Mouse (Mus musculus): Measurements from ENCODE around the gene Myo6. TPM values are rescaled to one million over a fixed set of nuclear protein-coding genes. Genes with fewer than 3 reads are reported as not detected.

Gene Myo6
- total RNA-seq, 2 experiments from 2014 or later = 59.0 to 72.6 TPM

- no peak for DNase-seq (ENCODE audit: low spot score in 2 of 2)
Observed at GRCm38 (mm10) chr9:80180771-80181170, 15.9 kb downstream of the Myo6 start.

- no peak for DNase-seq (ENCODE audit: low spot score in 2 of 2)
Observed at GRCm38 (mm10) chr9:80181692-80182091, 16.9 kb downstream of the Myo6 start.

DNA sequence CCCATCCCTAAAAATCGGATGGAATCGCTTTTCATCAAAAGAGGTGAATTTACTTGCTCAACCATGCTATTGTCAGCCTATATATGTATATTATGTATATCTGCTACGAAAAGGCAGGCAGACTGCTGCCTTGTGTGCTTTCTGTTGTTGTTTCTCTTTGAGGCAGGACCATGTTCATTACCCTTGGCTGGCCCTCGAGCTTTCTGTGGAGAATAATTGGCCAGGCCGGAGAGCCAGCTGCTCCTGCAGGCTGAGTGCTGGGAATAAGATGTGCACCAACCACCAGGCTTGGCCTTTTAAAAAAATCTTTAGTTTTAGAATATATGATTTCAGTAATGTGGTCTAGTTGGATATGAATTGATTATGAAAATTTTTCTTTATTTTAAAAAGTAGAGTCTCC is 19.3 kb downstream of the Myo6 start:
- no peak for DNase-seq (ENCODE audit: low spot score in 2 of 2)

- no peak for DNase-seq (ENCODE audit: low spot score in 2 of 2)
Observed at GRCm38 (mm10) chr9:80185737-80186136, 20.9 kb downstream of the Myo6 start.

GRCm38 (mm10) chr9:80186693-80187092 is 21.9 kb downstream of the Myo6 start:
- DNase-seq (ENCODE audit: low spot score in 2 of 2) = no peak

DNA sequence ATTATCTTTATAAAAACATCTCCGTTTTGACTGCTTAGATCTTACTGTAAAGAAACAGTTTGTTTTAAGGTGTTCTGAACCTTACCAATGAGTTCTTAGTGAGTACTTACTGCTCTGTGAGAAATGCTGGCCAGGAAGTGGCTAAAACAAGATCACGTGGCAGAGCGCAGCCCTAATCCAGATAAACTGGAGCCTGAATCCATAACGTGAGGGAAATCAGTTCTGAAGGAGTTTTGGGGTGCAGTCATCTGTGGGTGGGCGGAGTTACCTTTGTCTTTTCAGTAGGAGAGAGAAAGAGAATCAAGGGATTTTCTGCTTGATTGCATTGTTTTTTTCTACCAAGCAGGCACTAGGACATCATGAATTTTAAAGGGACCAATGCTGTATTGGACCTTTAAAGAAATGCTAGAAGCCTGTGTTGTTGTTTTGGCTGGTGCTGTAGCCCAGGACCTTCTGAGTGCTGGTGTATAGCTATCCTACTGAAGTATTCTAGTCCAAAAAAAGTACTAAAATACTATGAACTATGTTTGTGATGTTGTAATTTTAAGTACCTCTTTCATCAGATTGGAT is 23.6 kb downstream of the Myo6 start:
- DNase-seq (ENCODE audit: low spot score in 2 of 2) = no peak

DNA sequence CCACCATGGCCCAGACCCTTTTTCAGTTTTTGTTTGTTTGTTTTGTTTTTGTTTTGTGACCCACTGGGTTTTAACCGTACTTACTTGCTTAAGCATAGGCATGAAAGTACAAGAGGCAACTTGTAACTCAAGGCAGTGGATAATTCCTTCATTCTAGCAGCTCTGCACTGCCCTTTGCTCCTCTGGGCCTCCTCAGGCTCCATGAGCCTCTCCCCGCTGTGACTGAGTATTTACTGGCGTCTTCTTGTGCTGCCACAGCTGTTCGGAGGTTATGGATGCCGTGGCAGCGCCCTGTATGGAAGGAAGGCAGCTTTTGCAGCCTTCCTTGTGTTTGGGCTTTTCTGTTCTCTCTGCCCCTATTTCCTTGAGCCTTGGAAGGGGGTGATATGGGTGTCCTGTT is 26.4 kb downstream of the Myo6 start:
- DNase-seq (ENCODE audit: low spot score in 2 of 2) = no peak

DNA sequence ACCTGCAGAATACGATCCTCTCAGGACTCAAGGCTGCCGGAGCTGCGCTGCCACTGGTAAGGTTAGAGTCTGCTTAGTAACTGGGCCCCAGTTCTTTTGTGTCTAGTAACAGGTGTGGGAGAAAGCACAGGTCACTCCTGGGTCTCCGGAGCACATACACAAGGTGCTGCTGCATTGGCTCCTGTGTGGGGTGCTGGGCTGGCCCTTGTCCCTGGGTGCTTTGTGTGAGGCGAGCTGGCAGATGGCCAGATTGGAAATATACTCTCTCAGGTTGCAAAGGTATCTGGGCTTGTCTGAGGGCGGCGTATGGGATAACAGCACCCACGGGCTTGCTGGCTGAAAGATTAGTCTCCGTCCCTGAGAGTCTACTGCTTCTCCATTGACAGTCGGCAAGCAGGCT is 27.5 kb downstream of the Myo6 start:
- no peak for DNase-seq (ENCODE audit: low spot score in 2 of 2)

GRCm38 (mm10) chr9:80194446-80194845 is 29.6 kb downstream of the Myo6 start:
- DNase-seq (ENCODE audit: low spot score in 2 of 2) = no peak

GRCm38 (mm10) chr9:80196161-80196560 is 31.3 kb downstream of the Myo6 start:
- DNase-seq (ENCODE audit: low spot score in 2 of 2) = no peak

DNA sequence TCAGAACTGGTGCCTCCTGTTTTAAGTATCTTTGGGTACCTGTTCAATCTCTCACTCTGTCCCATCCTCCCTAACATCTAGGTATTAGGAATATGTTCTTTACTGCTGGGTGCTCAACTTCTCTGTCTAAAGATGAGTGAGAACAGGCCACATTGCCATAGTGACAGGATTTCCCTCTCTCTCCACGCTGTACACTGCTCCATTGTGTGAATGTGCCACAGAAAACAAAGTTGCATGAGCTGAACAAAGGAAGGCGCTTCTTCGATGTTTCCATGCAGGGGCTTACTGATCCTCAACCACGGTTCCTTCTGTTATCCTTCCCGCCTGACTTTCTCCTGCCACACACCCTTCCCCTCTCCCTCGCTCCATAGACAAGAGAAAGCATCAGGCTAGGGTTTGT is 32.4 kb downstream of the Myo6 start:
- DNase-seq (ENCODE audit: low spot score in 2 of 2) = no peak

GRCm38 (mm10) chr9:80200855-80201254 is 36.0 kb downstream of the Myo6 start:
- DNase-seq (ENCODE audit: low spot score in 2 of 2) = no peak

- DNase-seq (ENCODE audit: low spot score in 2 of 2) = peak in 1 of 2 experiments; percentile 36
Observed at GRCm38 (mm10) chr9:80202374-80203060, 37.7 kb downstream of the Myo6 start.

DNA sequence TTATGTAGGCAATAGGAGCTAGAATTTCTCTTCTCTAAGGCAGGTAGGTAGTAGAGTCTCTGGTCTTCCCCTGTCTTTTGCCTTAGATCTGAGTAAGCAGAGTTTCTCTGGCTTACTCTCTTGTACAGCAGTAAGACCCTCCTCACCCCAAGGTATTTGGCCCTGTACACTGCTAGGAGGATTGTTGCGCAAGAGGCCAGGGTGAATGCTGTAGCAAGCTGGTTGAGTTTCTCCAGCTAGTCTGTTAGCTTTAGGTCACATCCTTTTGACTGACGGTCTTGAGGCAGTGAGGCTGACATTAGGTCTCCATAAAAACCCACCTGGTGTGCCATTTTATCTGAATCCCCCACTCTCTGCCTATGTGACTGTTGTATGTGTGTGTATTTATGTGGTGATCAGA is 43.9 kb downstream of the Myo6 start:
- no peak for DNase-seq (ENCODE audit: low spot score in 2 of 2)

DNA sequence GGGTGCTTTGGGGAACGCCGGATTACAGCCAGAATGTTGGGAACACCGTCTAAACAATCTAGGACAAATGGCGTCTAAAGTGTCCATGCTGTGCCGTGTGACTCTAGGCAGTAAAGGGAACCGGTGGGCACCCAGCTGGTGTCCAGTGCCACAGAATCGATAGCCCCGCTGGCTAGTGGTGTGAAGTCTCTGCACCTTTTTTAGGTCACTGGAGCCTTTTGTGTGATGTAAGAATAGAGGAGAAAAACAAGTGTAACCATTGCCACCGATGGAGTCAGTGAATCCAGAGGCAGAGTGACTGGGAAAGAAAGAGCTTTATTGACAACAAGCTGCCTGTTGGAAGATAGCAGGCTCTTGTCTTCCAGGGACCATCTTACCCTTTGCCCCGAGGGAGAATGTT is 44.6 kb downstream of the Myo6 start:
- no peak for DNase-seq (ENCODE audit: low spot score in 2 of 2)

DNA sequence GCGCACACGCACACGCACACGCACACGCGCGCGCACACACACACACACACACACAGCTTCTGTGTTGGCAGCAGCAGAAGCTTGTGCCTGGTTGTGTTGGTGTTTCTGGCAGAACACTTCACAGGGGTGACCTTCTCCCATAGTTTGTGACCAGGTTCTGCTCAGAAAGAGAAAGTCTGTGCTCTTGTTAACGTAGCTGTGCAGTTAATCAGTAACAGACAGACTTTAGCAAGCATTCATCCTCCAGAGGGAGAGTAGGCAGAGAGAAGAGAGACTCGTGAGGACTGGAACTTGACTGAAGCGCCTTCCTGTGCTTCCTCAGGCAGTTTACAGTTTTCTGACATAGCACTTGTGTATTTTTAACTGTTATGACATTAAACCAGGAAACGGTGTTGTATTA is 45.3 kb downstream of the Myo6 start:
- no peak for DNase-seq (ENCODE audit: low spot score in 2 of 2)

DNA sequence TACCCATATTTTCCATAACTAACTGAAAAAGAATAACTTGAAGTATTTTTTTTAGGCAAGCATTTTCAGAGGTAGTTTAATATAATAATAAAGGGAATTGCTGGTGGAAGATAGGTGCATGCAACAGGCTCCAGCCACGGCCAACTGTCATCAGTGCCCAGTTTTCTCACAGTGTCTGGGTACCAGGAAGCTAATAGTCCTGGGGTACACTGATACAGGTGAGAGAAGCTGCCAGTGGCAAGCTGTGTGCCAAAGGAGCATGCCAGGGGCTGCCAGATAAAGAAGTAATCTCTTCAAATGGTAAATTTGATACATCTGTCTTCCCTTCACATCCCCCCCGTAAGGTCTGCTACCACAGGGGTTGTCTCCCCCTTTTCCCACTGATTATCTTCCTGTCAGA is 48.6 kb downstream of the Myo6 start:
- no peak for DNase-seq (ENCODE audit: low spot score in 2 of 2)

GRCm38 (mm10) chr9:80215502-80215901 is 50.7 kb downstream of the Myo6 start:
- DNase-seq (ENCODE audit: low spot score in 2 of 2) = no peak

GRCm38 (mm10) chr9:80216786-80217501 is 52.1 kb downstream of the Myo6 start:
- DNase-seq (ENCODE audit: low spot score in 2 of 2) = no peak

DNA sequence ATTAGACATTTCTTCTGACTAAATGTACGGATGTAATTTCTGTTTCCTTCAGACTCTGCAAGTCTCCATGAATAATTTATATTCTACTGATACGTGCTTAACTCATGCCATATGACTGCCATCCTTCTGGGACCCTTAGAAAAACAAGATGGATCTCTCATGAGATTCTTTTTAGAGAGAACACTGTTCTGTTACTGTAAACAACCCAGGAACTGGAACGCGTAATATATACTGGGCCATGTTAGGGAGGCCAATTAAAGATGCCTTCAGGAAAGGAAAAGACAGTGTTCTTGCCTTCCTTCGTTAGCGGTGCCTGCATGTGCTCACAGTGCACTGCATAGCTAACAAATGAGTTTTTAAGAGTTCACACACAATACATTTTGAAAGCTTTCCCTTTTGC is 53.9 kb downstream of the Myo6 start:
- DNase-seq (ENCODE audit: low spot score in 2 of 2) = no peak

DNA sequence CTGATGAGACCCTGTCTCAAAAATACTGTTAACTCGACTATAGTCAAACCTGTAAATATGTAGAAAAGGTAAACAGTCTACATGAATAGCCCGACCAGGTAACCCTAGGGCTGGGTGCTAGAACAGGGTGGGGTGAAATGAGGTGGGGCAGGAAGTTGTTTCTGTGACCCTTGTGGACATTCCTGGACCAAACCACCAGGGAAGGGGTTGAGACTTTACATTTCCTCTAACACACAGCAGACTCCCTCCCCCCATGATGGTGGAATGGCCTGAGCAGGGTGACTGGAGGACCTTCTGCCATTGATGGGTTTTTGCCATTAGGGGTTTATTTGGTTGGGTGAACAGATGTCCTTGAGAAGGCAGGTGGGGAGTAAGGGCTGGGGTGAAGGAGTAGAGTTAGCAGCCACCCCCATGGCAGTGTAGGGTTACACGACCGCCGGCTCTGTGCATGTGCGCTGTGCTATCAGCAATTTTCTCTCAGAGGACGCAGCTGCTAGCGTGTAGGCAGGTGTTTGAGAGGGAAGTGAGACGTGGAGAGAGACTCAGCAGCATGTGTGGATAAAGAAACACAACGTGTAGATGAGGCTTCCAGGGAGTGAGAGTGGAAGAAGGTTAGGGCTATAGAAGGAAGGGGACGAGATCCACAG is 59.3 kb downstream of the Myo6 start:
- DNase-seq (ENCODE audit: low spot score in 2 of 2) = no peak
